Mouse (Mus musculus) intestine, embryonic 16.5 days (tissue): Measurements from ENCODE around the gene Spata18. TPM values are rescaled to one million over a fixed set of nuclear protein-coding genes. Genes with fewer than 3 reads are reported as not detected.

Experiments used
- ATAC-seq: fragments of 200-750 bp; cut with Nextera tagmentation; 2 replicates; pipeline ENCODE4 v1.8.0; 2017; ENCODE audit warnings: moderate TSS enrichment, moderate library complexity
- H3K27ac ChIP-seq: fragments of 300-500 bp; sonication (generic); 2 replicates; pipeline ENCODE4 v1.5.1; 2014; ENCODE audit warnings: mild to moderate bottlenecking, low read length
- H3K27me3 ChIP-seq: fragments of 300-500 bp; sonication (generic); replicated peaks from 2 replicates; pipeline ENCODE4 v1.6.1; 2014; ENCODE audit warnings: low read length, control low read depth, mixed read lengths; ENCODE audit not compliant: control insufficient read depth, insufficient read depth
- H3K36me3 ChIP-seq: fragments of 300-500 bp; sonication (generic); 2 replicates; pipeline ENCODE4 v1.6.1; 2014; ENCODE audit warnings: low read length, control low read depth; ENCODE audit not compliant: control insufficient read depth, insufficient read depth
- H3K4me1 ChIP-seq: fragments of 300-500 bp; sonication (generic); 2 replicates; pipeline ENCODE4 v1.6.1; 2014; ENCODE audit warnings: low read length, control low read depth, mixed read lengths; ENCODE audit not compliant: control insufficient read depth, insufficient read depth
- H3K4me2 ChIP-seq: fragments of 300-500 bp; sonication (generic); 2 replicates; pipeline ENCODE4 v1.6.1; 2014; ENCODE audit warnings: low read depth, low read length, control low read depth
- H3K4me3 ChIP-seq: fragments of 300-500 bp; sonication (generic); 2 replicates; pipeline ENCODE4 v1.5.1; 2014; ENCODE audit warnings: mild to moderate bottlenecking, low read length
- H3K9ac ChIP-seq: fragments of 300-500 bp; sonication (generic); 2 replicates; pipeline ENCODE4 v1.6.1; 2014; ENCODE audit warnings: low read depth, low read length
- H3K9me3 ChIP-seq: fragments of 300-500 bp; sonication (generic); 2 replicates; pipeline ENCODE4 v1.6.1; 2016; ENCODE audit warnings: low read length, control low read depth; ENCODE audit not compliant: control insufficient read depth
- WGBS: fragments of 180-500 bp; shearing (Covaris S2); extraction: QIAGEN DNeasy Blood & Tissue Kit; methylation state at CpG from one replicate; pipeline ENCODE4 v1.1.7; 2014; 5-methylcytosine and 5-hydroxymethylcytosine counted together
- polyA plus RNA-seq: library from polyadenylated mRNA; unstranded; fragments of >200 nt; fragmentation: Nextera tagmentation; extraction: Ambion mirVana; gene quantifications from 2 replicates; pipeline ENCODE4 v1.2.1, GENCODE M21; 2015

Gene Spata18
- polyA plus RNA-seq, 1 experiment from 2014 or later: 0.31 TPM

DNA sequence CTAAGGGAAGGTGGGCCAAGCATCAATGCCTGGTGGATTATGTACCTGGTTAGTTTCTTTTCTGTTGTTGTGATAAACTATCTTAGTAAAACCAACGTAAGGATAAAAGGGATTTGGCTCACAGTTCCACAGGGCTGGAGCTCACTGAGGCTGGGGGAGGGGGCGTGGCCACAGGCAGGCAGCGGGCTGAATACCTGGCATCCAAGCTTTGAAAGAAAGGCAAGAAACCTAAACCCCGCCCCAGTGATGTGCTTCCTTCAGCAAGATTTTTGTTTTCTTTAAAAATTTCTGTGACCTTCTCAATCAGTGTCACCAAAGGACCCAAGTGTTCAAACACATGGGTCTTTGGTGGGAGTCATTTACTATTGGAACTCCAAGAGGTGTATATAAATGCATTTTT, 23.6 kb upstream of the Spata18 start:
- ATAC-seq: no peak
- H3K4me3 ChIP-seq: no peak overlapping the region
- no peaks in the 10 kb centered on the region for H3K9me3 ChIP-seq
- H3K36me3 ChIP-seq: no peaks in the 10 kb centered on the region
- no peaks in the 10 kb centered on the region for H3K27me3 ChIP-seq
- WGBS: 67% methylated on average over 4 of the region's 4 CpGs
- peaks cover 5% of the 10 kb centered on the region; the same call in 1 of the 2 replicates for H3K4me1 ChIP-seq
- no peak overlapping the region for H3K27ac ChIP-seq
- H3K4me2 ChIP-seq: no peak overlapping the region
- H3K9ac ChIP-seq: no peak overlapping the region

DNA sequence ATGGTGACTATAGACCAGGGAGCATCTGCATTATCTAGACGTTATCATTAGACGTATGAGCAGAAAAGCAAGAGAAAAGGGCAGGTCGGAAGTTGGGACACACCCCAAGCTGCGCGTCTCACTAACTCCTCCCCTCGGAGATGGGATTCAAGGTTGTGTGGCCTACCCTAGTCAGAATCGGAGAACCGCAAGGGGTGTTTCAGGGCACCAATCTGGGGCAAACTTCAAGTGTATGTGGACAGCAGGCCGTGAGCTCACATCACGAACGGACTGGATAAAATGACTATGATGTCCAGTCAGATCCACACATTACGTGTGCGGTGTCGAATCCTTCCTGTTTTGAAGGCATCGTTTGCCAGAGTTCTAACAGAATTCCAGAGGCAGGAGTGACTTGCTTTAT, 23.2 kb upstream of the Spata18 start:
- Histone ChIP-seq H3K27me3 (no peaks in the 10 kb centered on the region), H3K4me3 (no peak overlapping the region), H3K36me3 (no peaks in the 10 kb centered on the region), H3K4me2 (no peak overlapping the region), H3K27ac (no peak overlapping the region), H3K9me3 (no peaks in the 10 kb centered on the region), H3K4me1 (peaks cover 5% of the 10 kb centered on the region; the same call in 1 of the 2 replicates), H3K9ac (no peak overlapping the region)
- ATAC-seq: no peak
- 77% methylated on average over 15 of the region's 15 CpGs for WGBS

DNA sequence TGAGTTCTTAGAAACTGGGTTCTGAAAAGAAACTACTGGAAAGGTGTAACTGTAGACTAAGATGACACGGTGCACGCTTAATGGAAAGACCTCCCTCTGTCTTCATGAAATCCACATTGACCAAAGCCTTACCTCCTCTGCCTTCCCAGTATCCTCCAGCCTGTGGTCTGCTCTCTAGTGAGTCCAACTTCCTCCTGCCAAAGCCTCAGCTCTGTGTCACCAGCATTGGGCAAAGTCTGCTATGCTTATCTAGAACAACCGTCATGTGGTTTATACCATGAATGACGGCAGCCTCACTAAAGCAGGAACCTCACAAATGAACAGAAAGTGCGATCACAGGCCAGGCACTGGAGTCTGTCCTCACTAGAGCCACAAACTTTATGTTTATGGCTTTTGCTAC, 21.0 kb upstream of the Spata18 start:
- 64% methylated on average over 5 of the region's 5 CpGs for WGBS
- H3K9me3 ChIP-seq: no peaks in the 10 kb centered on the region
- peak overlapping the region; percentile 72 for H3K27ac ChIP-seq
- ATAC-seq: peak; percentile 94
- H3K4me3 ChIP-seq: no peak overlapping the region
- H3K9ac ChIP-seq: no peak overlapping the region
- H3K4me2 ChIP-seq: 0 out of 2 replicates have a peak overlapping the region, but pooled peaks have one; percentile 21
- no peaks in the 10 kb centered on the region for H3K36me3 ChIP-seq
- peaks cover 2% of the 10 kb centered on the region; the same call in 1 of the 2 replicates for H3K4me1 ChIP-seq
- H3K27me3 ChIP-seq: no peaks in the 10 kb centered on the region

GRCm38 (mm10) chr5:73631001-73631558, 20.1 kb upstream of the Spata18 start:
- Histone ChIP-seq H3K4me1 (0 out of 2 replicates have a peak, but pooled peaks cover under 1% of the 10 kb centered on the region), H3K27ac (peak overlapping the region; percentile 52; the same call in 1 of the 2 replicates), H3K4me3 (no peak overlapping the region), H3K36me3 (no peaks in the 10 kb centered on the region), H3K9me3 (no peaks in the 10 kb centered on the region), H3K27me3 (no peaks in the 10 kb centered on the region), H3K9ac (no peak overlapping the region), H3K4me2 (no peak overlapping the region)
- WGBS: 74% methylated on average over 10 of the region's 10 CpGs
- ATAC-seq: no peak

DNA sequence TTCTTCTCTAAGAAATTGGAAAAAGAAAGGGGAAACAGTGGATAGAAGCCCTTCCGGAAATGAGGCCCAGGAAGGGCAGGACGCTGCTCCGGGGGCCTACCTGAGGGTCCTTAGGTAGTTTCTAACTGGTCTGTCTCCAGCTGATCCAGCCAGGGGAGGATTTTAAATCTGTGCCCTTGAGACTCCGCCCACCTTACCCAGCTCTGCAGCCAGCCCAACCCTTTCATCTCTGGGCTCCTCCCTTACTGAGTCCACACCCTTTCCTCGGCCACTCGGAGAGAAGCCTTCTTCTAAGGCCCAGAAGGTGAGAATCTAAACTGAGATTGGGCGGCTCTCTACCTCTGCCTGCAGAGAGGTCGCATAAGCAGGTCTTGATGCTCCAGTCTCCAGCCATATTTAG, 18.9 kb upstream of the Spata18 start, which contains the start of gene Lrrc66:
Gene Lrrc66, minus strand, starts transcription at position 236 of the 400 bp plus-strand sequence.
- no peak for ATAC-seq
- WGBS: 81% methylated on average over 8 of the region's 8 CpGs
- H3K9ac ChIP-seq: no peak within 1 kb of the TSS

GRCm38 (mm10) chr5:73633141-73633540, 18.0 kb upstream of the Spata18 start:
- 59% methylated on average over 8 of the region's 8 CpGs for WGBS
- Histone ChIP-seq H3K9ac (no peak overlapping the region), H3K4me3 (no peak overlapping the region)

More for the DNA sequence above, 18.9 kb upstream of the Spata18 start, which contains the start of gene Lrrc66:
- H3K4me3 ChIP-seq: no peak within 1 kb of the TSS
- H3K4me1 ChIP-seq: no peaks in the 10 kb centered on the region
- no peaks in the 10 kb centered on the region for H3K9me3 ChIP-seq
- no peak within 1 kb of the TSS for H3K27ac ChIP-seq
- H3K4me2 ChIP-seq: no peak within 1 kb of the TSS
- no peaks in the 10 kb centered on the region for H3K36me3 ChIP-seq
- H3K27me3 ChIP-seq: no peaks in the 10 kb centered on the region

DNA sequence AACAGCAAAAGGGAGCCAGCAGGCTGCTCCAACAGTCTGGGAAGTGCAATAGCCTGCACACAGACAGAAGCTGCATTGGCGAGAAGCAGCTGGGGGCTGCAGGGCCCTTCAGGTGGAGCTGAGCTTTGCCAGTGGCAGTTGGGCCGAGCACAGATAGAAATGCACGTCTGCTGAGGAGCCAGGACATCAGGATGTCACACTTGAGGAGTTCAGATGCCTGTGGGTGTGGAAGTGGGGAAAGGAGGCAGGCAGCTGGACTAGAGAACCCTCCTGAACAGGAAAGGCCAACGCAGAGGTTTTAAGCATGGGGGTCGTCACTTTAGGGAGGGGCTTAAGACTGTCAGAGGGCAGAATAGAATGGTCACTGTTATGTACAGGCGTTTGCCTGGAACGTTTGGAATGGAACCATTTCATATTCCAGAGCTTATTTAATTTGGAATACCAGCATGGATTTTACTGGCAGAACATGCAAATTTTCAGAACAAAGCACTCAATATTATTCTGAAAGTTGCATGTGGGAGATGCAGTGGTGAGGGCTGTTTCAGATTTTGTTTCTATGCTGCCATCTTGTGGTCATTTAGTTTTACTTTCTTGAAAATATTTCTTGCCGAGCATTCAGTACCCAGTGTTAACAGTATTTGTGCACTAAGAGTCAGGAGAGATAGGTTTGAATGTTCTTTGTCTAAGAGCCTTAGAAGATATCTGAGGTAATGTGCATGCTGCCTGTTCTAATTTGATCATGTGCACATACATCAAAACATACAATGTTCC, 13.7 kb upstream of the Spata18 start:
- no peak overlapping the region for H3K4me3 ChIP-seq
- WGBS: 45% methylated on average over 8 of the region's 8 CpGs
- no peaks in the 10 kb centered on the region for H3K4me1 ChIP-seq
- no peak overlapping the region for H3K9ac ChIP-seq
- no peaks in the 10 kb centered on the region for H3K36me3 ChIP-seq
- peak; percentile 59; the same call in 1 of the 2 replicates for ATAC-seq
- H3K27me3 ChIP-seq: no peaks in the 10 kb centered on the region
- no peak overlapping the region for H3K27ac ChIP-seq
- no peak overlapping the region for H3K4me2 ChIP-seq
- no peaks in the 10 kb centered on the region for H3K9me3 ChIP-seq

More at GRCm38 (mm10) chr5:73633141-73633540, 18.0 kb upstream of the Spata18 start:
- Histone ChIP-seq H3K9me3 (no peaks in the 10 kb centered on the region), H3K36me3 (no peaks in the 10 kb centered on the region), H3K4me2 (no peak overlapping the region), H3K4me1 (no peaks in the 10 kb centered on the region), H3K27ac (no peak overlapping the region), H3K27me3 (no peaks in the 10 kb centered on the region)
- no peak for ATAC-seq

DNA sequence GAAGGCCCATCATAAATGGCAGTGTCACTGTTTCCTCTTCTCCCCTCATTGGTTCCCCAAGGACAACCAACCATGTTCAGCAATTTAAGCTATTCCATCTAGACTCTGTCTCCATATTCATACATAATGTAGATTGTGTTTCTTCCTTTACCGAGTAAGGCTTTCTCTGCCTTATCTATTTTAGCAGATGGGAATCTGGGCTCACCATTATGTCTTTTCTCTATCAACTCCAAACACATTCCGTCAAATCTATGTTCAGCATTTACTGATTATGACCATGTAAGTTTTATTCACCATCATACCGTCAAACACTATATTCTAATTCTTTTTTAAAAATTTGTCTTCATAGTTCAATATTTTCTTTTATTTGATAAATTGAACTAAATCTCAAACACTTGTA, 10.1 kb upstream of the Spata18 start:
- Histone ChIP-seq H3K9ac (no peak overlapping the region), H3K4me2 (no peak overlapping the region), H3K9me3 (no peaks in the 10 kb centered on the region), H3K4me1 (no peaks in the 10 kb centered on the region), H3K27me3 (no peaks in the 10 kb centered on the region), H3K27ac (no peak overlapping the region), H3K36me3 (no peaks in the 10 kb centered on the region), H3K4me3 (no peak overlapping the region)
- 92% methylated on average over 3 of the region's 3 CpGs for WGBS
- ATAC-seq: no peak

GRCm38 (mm10) chr5:73642091-73642490, 9.1 kb upstream of the Spata18 start:
- Histone ChIP-seq H3K4me2 (no peak overlapping the region), H3K27ac (no peak overlapping the region), H3K9ac (no peak overlapping the region), H3K27me3 (no peaks in the 10 kb centered on the region), H3K36me3 (no peaks in the 10 kb centered on the region), H3K4me3 (no peak overlapping the region), H3K9me3 (no peaks in the 10 kb centered on the region), H3K4me1 (no peaks in the 10 kb centered on the region)
- ATAC-seq: no peak
- 84% methylated on average over 4 of the region's 4 CpGs for WGBS
